Mouse (Mus musculus): ENCODE results near the gene Zfp668. TPM values are rescaled to one million over a fixed set of nuclear protein-coding genes. Genes with fewer than 3 reads are reported as not detected.

Gene Zfp668
- total RNA-seq, 2 experiments from 2014 or later: 3.8 to 5.5 TPM

- DNase-seq: peak; percentile 83 to 87
- intact Hi-C loops (cut with DNase I): no loop called here
These were observed 62.2 kb downstream of the Zfp668 start for GRCm38 (mm10) chr7:127814241-127814921.

- DNase-seq: peak in 1 of 2 experiments; percentile 28
- intact Hi-C loops (cut with DNase I): no loop called here
These were observed 62.8 kb downstream of the Zfp668 start for GRCm38 (mm10) chr7:127813821-127814220.

Other genes with a start within 250 kb of the Zfp668 start
- gene Bcl7c, start 167.9 kb downstream of the Zfp668 start, total RNA-seq (2021): 10 to 100 TPM; 33.5 to 47.3 TPM
- gene Ctf1, start 164.1 kb downstream of the Zfp668 start, total RNA-seq (2021): 1 to 10 TPM; 5.0 to 6.0 TPM
- gene Ctf2, start 144.7 kb downstream of the Zfp668 start, total RNA-seq (2021): not detected
- gene Fbxl19, start 132.3 kb downstream of the Zfp668 start, total RNA-seq (2021): 1 to 10 TPM; 4.8 to 5.7 TPM
- 10 to 100 TPM; 16.6 to 17.3 TPM for gene Orai3, start 107.0 kb downstream of the Zfp668 start, total RNA-seq (2021)
- gene Setd1a, start 100.2 kb downstream of the Zfp668 start, total RNA-seq (2021): 10 to 100 TPM; 21.0 to 22.3 TPM
- gene Gm49388, start 91.2 kb downstream of the Zfp668 start, total RNA-seq (2021): 1 to 10 TPM; 2.7 to 3.0 TPM
- gene Hsd3b7, start 76.2 kb downstream of the Zfp668 start, total RNA-seq (2021): 10 to 100 TPM; 14.9 to 18.4 TPM
- 10 to 100 TPM; 66.7 to 68.1 TPM for gene Stx4a, start 52.5 kb downstream of the Zfp668 start, total RNA-seq (2021)
- under 1 TPM; 0.65 to 0.83 TPM for gene Stx1b, start 52.3 kb downstream of the Zfp668 start, total RNA-seq (2021)
- 10 to 100 TPM; 21.0 to 21.9 TPM for gene Zfp646, start 607 bp downstream of the Zfp668 start, total RNA-seq (2021)
- gene Prss53, start 14.1 kb upstream of the Zfp668 start, total RNA-seq (2021): under 1 TPM; 0.59 to 0.88 TPM
- gene Gm21974, start 18.6 kb upstream of the Zfp668 start, total RNA-seq (2021): not detected
- gene Vkorc1, start 18.8 kb upstream of the Zfp668 start, total RNA-seq (2021): 10 to 100 TPM; 25.6 to 28.1 TPM
- gene Bckdk, start 27.3 kb upstream of the Zfp668 start, total RNA-seq (2021): 10 to 100 TPM; 85.7 to 86.8 TPM
- gene Kat8, start 35.7 kb upstream of the Zfp668 start, total RNA-seq (2021): 10 to 100 TPM; 13.5 TPM
- gene Prss8, start 53.3 kb upstream of the Zfp668 start, total RNA-seq (2021): under 1 TPM in 1 of 2 experiments, not detected in 1; 0.24 TPM
- 1 to 10 TPM; 6.4 to 6.7 TPM for gene Prss36, start 69.9 kb upstream of the Zfp668 start, total RNA-seq (2021)
- 100 to 1,000 TPM; 169 to 184 TPM for gene Fus, start 90.6 kb upstream of the Zfp668 start, total RNA-seq (2021)
- gene Pycard, start 117.0 kb upstream of the Zfp668 start, total RNA-seq (2021): 10 to 100 TPM in 1 of 2 experiments, 1 to 10 TPM in 1; 5.6 to 13.6 TPM
- gene Trim72, start 127.1 kb upstream of the Zfp668 start, total RNA-seq (2021): 100 to 1,000 TPM; 209 to 217 TPM
- gene Itgam, start 185.8 kb upstream of the Zfp668 start, total RNA-seq (2021): 1 to 10 TPM; 4.5 to 5.7 TPM
- gene Gm49368, start 185.9 kb upstream of the Zfp668 start, total RNA-seq (2021): not detected